Mouse (Mus musculus) liver, postnatal 0 days (tissue): ENCODE results near the gene Dclre1b.

Experiments used
- CTCF ChIP-seq: sonication (generic); IDR thresholded peaks from 2 replicates; pipeline ENCODE4 v1.5.1; 2016; ENCODE audit warnings: antibody characterized with exemption, low read depth
- EP300 ChIP-seq: IDR thresholded peaks from 2 replicates; pipeline ENCODE4 v1.6.1; 2016; ENCODE audit warnings: antibody characterized with exemption, low read depth, mild to moderate bottlenecking

DNA sequence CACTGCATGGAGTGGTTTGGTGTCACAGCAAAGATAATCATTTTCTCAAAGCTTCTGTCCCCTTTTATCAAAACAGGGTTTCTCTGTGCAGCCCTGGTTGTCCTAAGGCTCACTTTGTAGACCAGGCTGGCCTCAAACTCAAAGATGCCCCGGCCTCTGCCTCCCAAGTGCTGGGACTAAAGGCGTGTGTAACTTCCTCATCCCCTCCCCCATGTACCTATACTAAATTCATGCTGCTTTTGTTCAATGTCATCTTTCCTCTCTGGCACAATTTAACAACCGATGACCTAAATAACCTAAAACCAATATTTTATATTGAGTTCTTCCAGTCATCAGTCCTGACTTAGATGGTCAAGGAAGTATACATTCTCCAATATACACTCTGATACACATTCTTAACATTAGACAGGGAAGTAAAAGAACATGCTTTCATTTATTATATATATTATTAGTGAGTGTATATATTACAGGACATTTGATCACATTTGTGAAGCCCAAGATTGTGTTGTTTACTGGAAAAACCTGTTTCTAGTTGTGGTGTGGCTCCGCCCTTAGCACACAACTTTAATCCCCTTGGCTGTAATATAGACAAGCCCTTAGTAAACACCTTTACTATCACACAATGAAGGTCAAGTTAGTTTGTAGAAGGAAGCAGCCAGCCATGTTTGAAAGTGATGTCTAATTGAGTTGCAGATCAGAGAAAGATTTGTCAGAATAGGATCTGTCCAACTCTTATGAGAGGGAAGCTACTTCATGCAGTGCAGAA is 26.2 kb downstream of the Dclre1b start:
- no peak for TF ChIP-seq CTCF
- no peak for TF ChIP-seq EP300
